Mouse (Mus musculus) stomach, embryonic 16.5 days (tissue): ENCODE measurements around the gene Sprr2a1. TPM values are rescaled to one million over a fixed set of nuclear protein-coding genes. Genes with fewer than 3 reads are reported as not detected.
"Not testable (repeated sequence)": the region's sequence is repeated elsewhere in the genome, so short reads cannot be mapped to it uniquely, and the experiment has no call there.

ENCODE experiments used
- ATAC-seq: fragments of 200-750 bp; cut with Nextera tagmentation; 2 replicates; pipeline ENCODE4 v1.8.0; 2017; ENCODE audit warnings: moderate number of reproducible peaks, moderate TSS enrichment; ENCODE audit not compliant: insufficient read depth, low FRiP score
- H3K27ac ChIP-seq: fragments of 300-500 bp; sonication (generic); 2 replicates; pipeline ENCODE4 v1.5.1; 2014; ENCODE audit warnings: low read length
- H3K27me3 ChIP-seq: fragments of 300-500 bp; sonication (generic); 2 replicates; pipeline ENCODE4 v1.6.1; 2014; ENCODE audit warnings: low read length, control low read depth, mixed read lengths; ENCODE audit not compliant: control insufficient read depth, insufficient read depth
- H3K36me3 ChIP-seq: fragments of 300-500 bp; sonication (generic); 2 replicates; pipeline ENCODE4 v1.6.1; 2014; ENCODE audit warnings: low read length; ENCODE audit not compliant: control insufficient read depth, insufficient read depth
- H3K4me1 ChIP-seq: fragments of 300-500 bp; sonication (generic); 2 replicates; pipeline ENCODE4 v1.6.1; 2014; ENCODE audit warnings: low read length, control low read depth, mixed read lengths; ENCODE audit not compliant: control insufficient read depth, insufficient read depth
- H3K4me2 ChIP-seq: fragments of 300-500 bp; sonication (generic); 2 replicates; pipeline ENCODE4 v1.6.1; 2014; ENCODE audit warnings: low read depth, low read length, mixed read lengths
- H3K4me3 ChIP-seq: fragments of 300-500 bp; sonication (generic); replicated peaks from 2 replicates; pipeline ENCODE4 v1.5.1; 2014; ENCODE audit warnings: mild to moderate bottlenecking, low read length
- H3K9ac ChIP-seq: fragments of 300-500 bp; sonication (generic); 2 replicates; pipeline ENCODE4 v1.6.1; 2014; ENCODE audit warnings: low read length
- H3K9me3 ChIP-seq: fragments of 300-500 bp; sonication (generic); replicated peaks from 2 replicates; pipeline ENCODE4 v1.6.1; 2016; ENCODE audit warnings: low read length, control low read depth; ENCODE audit not compliant: control insufficient read depth
- WGBS: fragments of 180-500 bp; shearing (Covaris S2); extraction: QIAGEN DNeasy Blood & Tissue Kit; methylation state at CpG from one replicate; pipeline ENCODE4 v1.1.7; 2014; 5-methylcytosine and 5-hydroxymethylcytosine counted together
- polyA plus RNA-seq: library from polyadenylated mRNA; unstranded; fragments of >200 nt; fragmentation: Nextera tagmentation; extraction: Ambion mirVana; gene quantifications from 2 replicates; pipeline ENCODE4 v1.2.1, GENCODE M21; 2015

Gene Sprr2a1
- polyA plus RNA-seq, 1 experiment from 2014 or later, result 33.7 TPM

DNA sequence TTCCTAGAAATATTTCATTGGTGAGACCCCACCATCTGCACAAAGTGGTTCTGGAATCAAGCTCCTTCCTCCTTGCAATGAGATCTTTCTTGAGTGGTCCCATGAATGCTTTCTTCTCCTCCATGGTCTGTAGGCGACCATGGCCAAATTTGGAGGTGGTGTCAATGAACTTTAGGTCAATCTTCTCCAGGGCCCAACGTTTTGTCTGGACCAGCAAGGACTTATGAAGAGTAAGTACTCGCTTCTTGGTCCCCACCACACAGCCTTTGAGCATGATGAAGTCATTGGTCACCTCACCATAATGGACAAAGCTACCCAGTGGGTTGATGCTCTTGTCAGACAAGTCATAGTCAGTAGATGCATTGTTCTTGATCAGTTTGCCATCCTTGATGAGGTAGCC lies 11.8 kb downstream of the Sprr2a1 start:
- not testable (repeated sequence) for H3K9ac ChIP-seq, H3K4me3 ChIP-seq, ATAC-seq, H3K4me1 ChIP-seq, H3K9me3 ChIP-seq, H3K27ac ChIP-seq, H3K36me3 ChIP-seq, H3K27me3 ChIP-seq, H3K4me2 ChIP-seq
- 71% methylated on average over 3 of the region's 3 CpGs for WGBS

DNA sequence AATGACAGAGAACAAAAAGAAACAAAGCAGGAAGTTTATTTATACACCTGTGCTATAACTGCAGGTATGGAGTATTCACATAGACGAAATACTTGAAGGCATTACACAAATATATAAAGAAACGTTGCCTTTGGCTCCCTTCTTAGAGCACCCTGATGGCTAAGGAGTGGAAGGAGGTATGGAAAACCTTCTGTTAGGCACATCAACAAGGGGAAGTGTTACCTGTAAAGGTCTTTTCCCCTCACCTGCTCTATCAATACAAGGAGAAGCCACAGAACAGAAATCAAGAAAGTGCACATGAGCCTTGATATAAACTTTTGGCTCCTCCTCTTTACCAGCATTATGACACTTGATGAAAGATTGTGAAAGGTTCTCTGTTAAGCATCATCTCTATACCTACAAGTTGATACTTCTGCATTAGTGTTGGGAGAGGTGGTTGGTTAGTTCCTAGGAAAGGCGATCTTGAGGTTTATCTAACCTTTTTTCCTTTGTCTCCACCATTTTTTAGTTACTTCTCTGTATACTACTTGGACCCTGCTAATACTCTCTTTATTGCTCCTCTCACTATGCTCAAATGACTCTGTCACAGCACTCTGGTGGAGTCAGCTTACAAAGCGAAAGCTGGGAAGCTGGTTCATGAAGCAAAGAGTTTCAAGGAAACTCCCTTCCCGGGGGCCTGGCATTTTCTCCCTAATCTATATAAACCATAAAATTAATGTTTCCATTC lies 21.0 kb downstream of the Sprr2a1 start:
- not testable (repeated sequence) for H3K9ac ChIP-seq, H3K4me1 ChIP-seq, H3K27ac ChIP-seq, H3K27me3 ChIP-seq, H3K9me3 ChIP-seq, H3K4me3 ChIP-seq, H3K36me3 ChIP-seq, H3K4me2 ChIP-seq
- ATAC-seq, result peak; percentile 63; the same call in 1 of the 2 replicates
- no CpG with 5 or more reads among the region's 5 CpGs for WGBS

DNA sequence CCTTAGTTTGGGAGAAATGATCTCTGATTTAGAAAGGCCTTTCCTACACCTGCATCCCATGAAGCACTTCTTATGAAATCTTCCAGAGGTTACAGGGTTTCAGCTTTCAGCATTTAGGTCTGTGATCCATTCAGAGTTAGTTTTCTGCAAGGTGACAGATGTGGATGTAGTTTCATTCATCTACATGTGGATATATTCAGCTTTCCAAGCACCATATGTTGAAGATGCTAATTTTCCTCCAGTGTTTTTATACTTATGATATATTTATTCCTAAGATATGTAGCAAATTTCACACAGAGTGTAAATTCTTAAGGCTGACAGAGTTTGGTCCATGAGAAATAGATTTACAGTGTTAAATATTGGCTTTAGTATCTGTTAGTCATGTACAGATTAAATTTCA lies 23.1 kb downstream of the Sprr2a1 start:
- not testable (repeated sequence) for H3K27me3 ChIP-seq, H3K4me1 ChIP-seq, H3K36me3 ChIP-seq, H3K9ac ChIP-seq, H3K27ac ChIP-seq, ATAC-seq, H3K4me2 ChIP-seq, H3K9me3 ChIP-seq, H3K4me3 ChIP-seq

DNA sequence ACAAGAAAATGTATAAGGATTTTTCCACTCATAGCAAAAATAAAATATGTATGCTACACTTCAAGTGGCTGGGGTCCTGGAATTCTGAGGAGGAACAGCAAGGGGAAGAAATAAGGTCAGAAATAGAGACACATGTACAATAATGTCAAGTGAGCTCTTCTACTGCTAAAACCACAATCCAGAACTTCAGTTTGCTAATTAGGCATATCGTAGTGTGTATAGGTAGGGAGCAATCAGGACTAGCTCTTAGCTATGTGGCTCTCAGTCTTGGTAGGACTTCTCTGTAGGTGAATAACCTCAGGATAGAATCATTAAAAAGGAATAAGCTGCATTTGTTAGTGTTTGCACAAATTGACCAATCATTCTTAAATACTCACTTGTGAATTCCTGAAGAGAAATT lies 23.6 kb downstream of the Sprr2a1 start:
- ATAC-seq, H3K4me1 ChIP-seq, H3K36me3 ChIP-seq, H3K27ac ChIP-seq, H3K9ac ChIP-seq, H3K4me3 ChIP-seq, H3K9me3 ChIP-seq, H3K27me3 ChIP-seq, H3K4me2 ChIP-seq: not testable (repeated sequence)
- no CpG with 5 or more reads among the region's 1 CpGs for WGBS

DNA sequence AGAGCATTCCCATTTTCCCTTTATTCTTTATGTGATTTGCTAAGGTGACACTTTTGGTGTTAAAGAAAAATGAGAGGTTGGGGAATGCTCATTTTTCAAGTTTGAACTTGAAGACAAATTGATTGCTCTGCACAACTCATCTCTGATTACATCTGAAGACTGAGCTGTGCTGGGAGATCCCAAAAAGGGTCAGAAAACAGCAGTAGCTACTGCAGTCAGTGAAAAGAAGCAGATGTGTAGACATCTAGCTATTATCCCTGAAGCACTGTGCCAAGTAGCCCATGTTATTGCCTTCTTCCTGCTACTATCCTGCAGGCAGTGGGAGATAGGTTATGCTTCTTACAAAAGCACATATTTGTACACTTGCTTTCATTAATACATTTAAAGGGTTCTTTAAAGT lies 29.2 kb downstream of the Sprr2a1 start:
- H3K36me3 ChIP-seq, H3K4me3 ChIP-seq, ATAC-seq, H3K9me3 ChIP-seq, H3K9ac ChIP-seq, H3K4me2 ChIP-seq, H3K27ac ChIP-seq, H3K27me3 ChIP-seq, H3K4me1 ChIP-seq: not testable (repeated sequence)

DNA sequence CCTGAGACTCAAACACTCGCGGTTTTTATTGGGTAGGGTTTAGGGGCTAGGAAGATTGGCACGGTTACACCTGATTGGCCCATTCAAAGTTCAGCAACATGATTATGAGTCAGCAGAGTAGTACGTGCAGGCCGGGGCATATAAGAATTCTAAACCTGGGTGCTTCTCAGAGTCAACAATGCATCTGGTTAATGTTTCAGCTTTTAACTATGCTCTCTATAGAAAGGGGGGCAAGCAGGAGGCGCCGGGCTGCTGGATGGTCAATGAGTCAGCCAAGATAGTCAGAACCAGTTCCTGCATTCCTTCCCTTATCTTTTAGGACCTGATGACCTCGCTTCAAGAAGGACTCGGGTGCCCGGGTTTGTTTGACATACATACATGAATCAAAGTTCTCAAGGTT lies 30.6 kb downstream of the Sprr2a1 start:
- H3K27ac ChIP-seq, H3K4me1 ChIP-seq, H3K4me3 ChIP-seq, H3K27me3 ChIP-seq, H3K4me2 ChIP-seq, H3K9ac ChIP-seq, H3K36me3 ChIP-seq, H3K9me3 ChIP-seq: not testable (repeated sequence)
- peak; percentile 82 for ATAC-seq
- WGBS, result no CpG with 5 or more reads among the region's 10 CpGs

DNA sequence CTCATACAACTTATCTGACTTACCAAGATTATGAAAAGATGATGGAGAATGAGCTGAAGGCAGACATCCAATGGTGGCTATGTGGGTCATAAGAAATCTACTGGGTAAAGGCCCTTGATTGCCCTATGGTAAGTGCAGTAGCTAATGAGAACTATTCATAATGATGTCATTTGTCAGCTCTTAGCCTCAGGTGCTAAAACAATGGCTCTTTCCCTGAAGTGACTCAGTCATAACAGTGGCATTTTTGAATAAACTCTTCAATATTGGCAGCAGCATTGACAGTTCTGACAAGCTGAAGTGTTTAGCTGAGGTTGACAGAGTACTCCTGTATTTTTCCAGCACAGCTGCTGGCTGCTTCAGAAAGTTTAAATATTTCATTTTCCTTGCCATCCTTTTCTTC lies 32.9 kb downstream of the Sprr2a1 start:
- not testable (repeated sequence) for H3K36me3 ChIP-seq, H3K9me3 ChIP-seq, H3K4me1 ChIP-seq, H3K27ac ChIP-seq, H3K4me3 ChIP-seq, H3K9ac ChIP-seq, ATAC-seq, H3K4me2 ChIP-seq, H3K27me3 ChIP-seq

DNA sequence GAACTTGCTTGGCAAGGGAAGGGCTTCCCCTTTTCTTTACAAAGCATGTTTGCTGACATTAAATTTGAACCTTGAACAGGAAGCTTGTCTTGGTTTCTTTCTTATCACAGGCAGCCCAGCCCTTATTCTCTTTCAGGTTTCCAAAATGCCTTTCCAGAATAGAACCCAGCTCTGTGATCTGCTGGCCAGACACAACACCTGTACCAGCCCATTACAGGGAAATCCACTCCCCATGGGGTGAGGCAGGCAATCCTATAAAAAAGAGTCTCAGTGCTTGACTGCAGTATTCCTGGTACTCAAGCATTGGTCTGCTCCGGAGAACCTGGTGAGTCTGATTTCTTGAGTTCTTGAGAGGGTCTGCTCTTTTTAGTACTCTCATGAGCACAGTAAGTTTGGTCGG lies 34.9 kb downstream of the Sprr2a1 start:
- H3K36me3 ChIP-seq, H3K4me3 ChIP-seq, H3K9me3 ChIP-seq, H3K4me1 ChIP-seq, H3K9ac ChIP-seq, H3K4me2 ChIP-seq, H3K27ac ChIP-seq, H3K27me3 ChIP-seq: not testable (repeated sequence)
- ATAC-seq, result peak; percentile 61; the same call in 1 of the 2 replicates
- 91% methylated on average over 1 of the region's 2 CpGs for WGBS

DNA sequence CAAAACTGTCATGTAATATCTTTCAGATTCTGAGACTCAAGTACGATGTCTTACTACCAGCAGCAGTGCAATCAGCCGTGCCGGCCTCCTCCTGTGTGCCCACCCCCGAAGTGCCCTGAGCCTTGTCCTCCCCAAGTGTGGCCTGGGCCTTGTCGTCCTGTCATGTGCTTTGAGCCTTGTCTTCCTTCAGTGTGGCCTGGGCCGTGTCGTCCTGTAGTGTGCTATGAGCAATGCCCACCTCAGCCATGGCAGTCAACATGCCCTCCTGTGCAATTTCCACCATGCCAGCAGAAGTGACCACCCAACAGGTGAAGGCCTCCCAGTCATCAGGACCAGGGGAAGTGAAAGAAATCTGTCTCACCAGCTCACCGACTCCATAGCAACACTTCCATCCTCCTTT lies 38.3 kb downstream of the Sprr2a1 start:
- H3K9ac ChIP-seq, H3K27ac ChIP-seq, H3K4me2 ChIP-seq, H3K36me3 ChIP-seq, H3K27me3 ChIP-seq, H3K4me3 ChIP-seq, H3K9me3 ChIP-seq, H3K4me1 ChIP-seq: not testable (repeated sequence)
- no CpG with 5 or more reads among the region's 8 CpGs for WGBS
- ATAC-seq, result peak; percentile 21; the same call in 1 of the 2 replicates

DNA sequence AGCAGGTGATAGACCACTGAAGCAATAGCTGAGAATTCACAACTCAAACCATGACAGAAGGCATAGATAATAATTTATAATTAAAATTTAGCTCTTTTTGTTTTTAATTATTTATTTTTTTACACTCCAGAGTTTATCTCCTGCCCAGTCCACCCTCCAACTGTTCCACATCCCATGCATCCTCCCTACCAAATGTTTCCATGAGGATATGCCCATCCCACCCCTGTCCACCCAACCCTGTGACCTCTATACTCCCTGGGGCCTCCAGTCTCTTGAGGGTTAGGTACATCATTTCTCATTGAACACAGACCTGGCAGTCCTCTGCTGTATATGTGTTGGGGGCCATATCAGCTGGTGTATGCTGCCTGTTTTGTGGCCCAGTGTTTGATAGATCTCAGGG lies 42.9 kb downstream of the Sprr2a1 start:
- H3K9ac ChIP-seq, H3K4me2 ChIP-seq, H3K27ac ChIP-seq, H3K27me3 ChIP-seq, H3K4me1 ChIP-seq, ATAC-seq, H3K9me3 ChIP-seq, H3K36me3 ChIP-seq, H3K4me3 ChIP-seq: not testable (repeated sequence)
